Mouse (Mus musculus) heart, embryonic 12.5 days (tissue): ENCODE measurements around the gene Depdc1b. TPM values are rescaled to one million over a fixed set of nuclear protein-coding genes. Genes with fewer than 3 reads are reported as not detected.

Source experiments
- ATAC-seq: fragments of 200-750 bp; cut with Nextera tagmentation; 2 replicates; pipeline ENCODE4 v1.8.0; 2017; ENCODE audit warnings: moderate TSS enrichment, moderate library complexity; ENCODE audit not compliant: insufficient number of reproducible peaks, low FRiP score
- H3K27ac ChIP-seq: fragments of 300-500 bp; sonication (generic); 2 replicates; pipeline ENCODE4 v1.5.1; 2016; ENCODE audit warnings: mild to moderate bottlenecking, moderate library complexity; ENCODE audit not compliant: poor library complexity, severe bottlenecking
- H3K27me3 ChIP-seq: fragments of 300-500 bp; sonication (generic); replicated peaks from 2 replicates; pipeline ENCODE4 v1.6.1; 2016; ENCODE audit warnings: mild to moderate bottlenecking, moderate library complexity
- H3K36me3 ChIP-seq: fragments of 300-500 bp; sonication (generic); 2 replicates; pipeline ENCODE4 v1.6.1; 2016; ENCODE audit warnings: mild to moderate bottlenecking, moderate library complexity
- H3K4me1 ChIP-seq: fragments of 300-500 bp; sonication (generic); replicated peaks from 2 replicates; pipeline ENCODE4 v1.6.1; 2016; ENCODE audit warnings: mild to moderate bottlenecking
- H3K4me2 ChIP-seq: fragments of 300-500 bp; sonication (generic); 2 replicates; pipeline ENCODE4 v1.6.1; 2016; ENCODE audit warnings: mild to moderate bottlenecking, moderate library complexity
- H3K4me3 ChIP-seq: fragments of 300-500 bp; sonication (generic); 2 replicates; pipeline ENCODE4 v1.5.1; 2016; ENCODE audit warnings: mild to moderate bottlenecking
- H3K9ac ChIP-seq: fragments of 300-500 bp; sonication (generic); 2 replicates; pipeline ENCODE4 v1.6.1; 2016; ENCODE audit warnings: mild to moderate bottlenecking, moderate library complexity
- H3K9me3 ChIP-seq: fragments of 300-500 bp; sonication (generic); replicated peaks from 2 replicates; pipeline ENCODE4 v1.6.1; 2016; ENCODE audit warnings: mild to moderate bottlenecking, moderate library complexity
- WGBS: fragments of 180-500 bp; shearing (Covaris S2); methylation state at CpG from one replicate; pipeline ENCODE4 v1.1.7; 2016; 5-methylcytosine and 5-hydroxymethylcytosine counted together
- polyA plus RNA-seq: library from polyadenylated mRNA; unstranded; fragments of >200 nt; fragmentation: Nextera tagmentation; extraction: Ambion mirVana; gene quantifications from 2 replicates; pipeline ENCODE4 v1.2.1, GENCODE M21; 2016

Depdc1b gene
- polyA plus RNA-seq, 1 experiment from 2014 or later = 5.3 TPM

GRCm38 (mm10) chr13:108335257-108336003, 19.3 kb downstream of the Depdc1b start:
- no peak overlapping the region for H3K27ac ChIP-seq
- H3K9ac ChIP-seq = no peak overlapping the region
- no peak overlapping the region for H3K4me2 ChIP-seq
- no peaks in the 10 kb centered on the region for H3K27me3 ChIP-seq
- ATAC-seq = peak; percentile 9; the same call in 1 of the 2 replicates
- no peaks in the 10 kb centered on the region for H3K9me3 ChIP-seq
- 0 out of 2 replicates have a peak, but pooled peaks cover 2% of the 10 kb centered on the region for H3K36me3 ChIP-seq
- WGBS = 76% methylated on average over 15 of the region's 15 CpGs
- H3K4me1 ChIP-seq = no peaks in the 10 kb centered on the region; the same call in 1 of the 2 replicates
- no peak overlapping the region for H3K4me3 ChIP-seq

GRCm38 (mm10) chr13:108336192-108336591, 20.1 kb downstream of the Depdc1b start:
- WGBS = 89% methylated on average over 11 of the region's 11 CpGs
- no peaks in the 10 kb centered on the region for H3K9me3 ChIP-seq
- ATAC-seq = no peak

GRCm38 (mm10) chr13:108337340-108337739, 21.2 kb downstream of the Depdc1b start:
- Histone ChIP-seq H3K4me3 (no peak overlapping the region), H3K9ac (no peak overlapping the region), H3K4me2 (no peak overlapping the region), H3K4me1 (no peaks in the 10 kb centered on the region; the same call in 1 of the 2 replicates), H3K27ac (no peak overlapping the region), H3K36me3 (no peaks in the 10 kb centered on the region), H3K9me3 (no peaks in the 10 kb centered on the region), H3K27me3 (no peaks in the 10 kb centered on the region)
- no peak for ATAC-seq
- WGBS = 86% methylated on average over 6 of the region's 6 CpGs

More at GRCm38 (mm10) chr13:108336192-108336591, 20.1 kb downstream of the Depdc1b start:
- Histone ChIP-seq H3K27me3 (no peaks in the 10 kb centered on the region), H3K4me3 (no peak overlapping the region), H3K4me1 (no peaks in the 10 kb centered on the region; the same call in 1 of the 2 replicates), H3K9ac (no peak overlapping the region), H3K4me2 (no peak overlapping the region), H3K36me3 (0 out of 2 replicates have a peak, but pooled peaks cover 2% of the 10 kb centered on the region), H3K27ac (no peak overlapping the region)

- no peak for ATAC-seq
- H3K4me3 ChIP-seq = no peak overlapping the region
- WGBS = 78% methylated on average over 7 of the region's 7 CpGs
Measured at GRCm38 (mm10) chr13:108338076-108338836, 22.1 kb downstream of the Depdc1b start.

GRCm38 (mm10) chr13:108339907-108340596, 23.9 kb downstream of the Depdc1b start:
- Histone ChIP-seq H3K36me3 (no peaks in the 10 kb centered on the region), H3K4me3 (no peak overlapping the region), H3K27me3 (no peaks in the 10 kb centered on the region), H3K4me2 (no peak overlapping the region), H3K27ac (no peak overlapping the region), H3K9me3 (no peaks in the 10 kb centered on the region), H3K9ac (no peak overlapping the region), H3K4me1 (no peaks in the 10 kb centered on the region; the same call in 1 of the 2 replicates)
- no peak for ATAC-seq
- 83% methylated on average over 10 of the region's 10 CpGs for WGBS

More at GRCm38 (mm10) chr13:108338076-108338836, 22.1 kb downstream of the Depdc1b start:
- Histone ChIP-seq H3K27ac (no peak overlapping the region), H3K4me2 (no peak overlapping the region), H3K9me3 (no peaks in the 10 kb centered on the region), H3K36me3 (no peaks in the 10 kb centered on the region), H3K9ac (no peak overlapping the region), H3K4me1 (no peaks in the 10 kb centered on the region; the same call in 1 of the 2 replicates), H3K27me3 (no peaks in the 10 kb centered on the region)

- H3K27me3 ChIP-seq = no peaks in the 10 kb centered on the region
- no peaks in the 10 kb centered on the region for H3K36me3 ChIP-seq
- no peak overlapping the region for H3K4me2 ChIP-seq
- no peak overlapping the region for H3K27ac ChIP-seq
- ATAC-seq = no peak
- no peak overlapping the region for H3K9ac ChIP-seq
- H3K9me3 ChIP-seq = no peaks in the 10 kb centered on the region
- H3K4me1 ChIP-seq = no peaks in the 10 kb centered on the region
- 68% methylated on average over 7 of the region's 7 CpGs for WGBS
- H3K4me3 ChIP-seq = no peak overlapping the region
Measured at GRCm38 (mm10) chr13:108341585-108341984, 25.5 kb downstream of the Depdc1b start.

GRCm38 (mm10) chr13:108345756-108346155, 29.6 kb downstream of the Depdc1b start:
- Histone ChIP-seq H3K36me3 (no peaks in the 10 kb centered on the region), H3K4me3 (no peak overlapping the region), H3K9me3 (no peaks in the 10 kb centered on the region), H3K27ac (no peak overlapping the region), H3K4me1 (no peaks in the 10 kb centered on the region), H3K4me2 (no peak overlapping the region), H3K27me3 (no peaks in the 10 kb centered on the region), H3K9ac (no peak overlapping the region)
- WGBS = 61% methylated on average over 4 of the region's 4 CpGs
- no peak for ATAC-seq

- 54% methylated on average over 4 of the region's 4 CpGs for WGBS
- Histone ChIP-seq H3K27ac (no peak overlapping the region), H3K4me3 (no peak overlapping the region), H3K9me3 (no peaks in the 10 kb centered on the region), H3K4me2 (no peak overlapping the region), H3K36me3 (no peaks in the 10 kb centered on the region), H3K27me3 (no peaks in the 10 kb centered on the region), H3K9ac (no peak overlapping the region), H3K4me1 (no peaks in the 10 kb centered on the region)
- ATAC-seq = no peak
Measured at GRCm38 (mm10) chr13:108347016-108347415, 30.9 kb downstream of the Depdc1b start.

- Histone ChIP-seq H3K9ac (no peak overlapping the region), H3K4me2 (no peak overlapping the region), H3K36me3 (no peaks in the 10 kb centered on the region), H3K9me3 (no peaks in the 10 kb centered on the region), H3K27me3 (no peaks in the 10 kb centered on the region), H3K4me1 (no peaks in the 10 kb centered on the region), H3K4me3 (no peak overlapping the region), H3K27ac (no peak overlapping the region)
- ATAC-seq = no peak
- 73% methylated on average over 5 of the region's 5 CpGs for WGBS
Measured at GRCm38 (mm10) chr13:108349624-108350023, 33.5 kb downstream of the Depdc1b start.

- Histone ChIP-seq H3K27me3 (no peaks in the 10 kb centered on the region), H3K36me3 (no peaks in the 10 kb centered on the region), H3K4me3 (no peak overlapping the region), H3K4me2 (no peak overlapping the region), H3K27ac (no peak overlapping the region), H3K4me1 (peaks cover 5% of the 10 kb centered on the region), H3K9me3 (no peaks in the 10 kb centered on the region), H3K9ac (no peak overlapping the region)
- ATAC-seq = no peak
- 57% methylated on average over 5 of the region's 5 CpGs for WGBS
Measured at GRCm38 (mm10) chr13:108353781-108354180, 37.6 kb downstream of the Depdc1b start.
